Mouse (Mus musculus): ENCODE data around the gene Gm4881.

Gm4881 gene

GRCm38 (mm10) chr7:24953966-24954365 is 9.7 kb upstream of the Gm4881 start:
- no peak for DNase-seq

- DNase-seq: peak; percentile 87 to 94
Measured at GRCm38 (mm10) chr7:24949958-24950623, 5.8 kb upstream of the Gm4881 start.

- peak; percentile 50 to 53 for DNase-seq
Measured at GRCm38 (mm10) chr7:24948774-24949173, 4.5 kb upstream of the Gm4881 start.

- DNase-seq: no peak
Measured at GRCm38 (mm10) chr7:24947316-24948048, 3.2 kb upstream of the Gm4881 start.

- DNase-seq: no peak
Measured at GRCm38 (mm10) chr7:24943641-24944040, 653 bp downstream of the Gm4881 start.

- DNase-seq: no peak
Measured at GRCm38 (mm10) chr7:24931651-24932050, 12.6 kb downstream of the Gm4881 start.

GRCm38 (mm10) chr7:24930475-24930874 is 13.8 kb downstream of the Gm4881 start:
- DNase-seq: no peak

GRCm38 (mm10) chr7:24919728-24920127 is 24.6 kb downstream of the Gm4881 start:
- peak; percentile 52 to 67 for DNase-seq

- DNase-seq: peak in 1 of 2 experiments; percentile 6
Measured at GRCm38 (mm10) chr7:24918763-24919323, 25.5 kb downstream of the Gm4881 start.

- peak in 1 of 2 experiments; percentile 41 for DNase-seq
Measured at GRCm38 (mm10) chr7:24912480-24912879, 31.8 kb downstream of the Gm4881 start.

GRCm38 (mm10) chr7:24907211-24907748 is 37.0 kb downstream of the Gm4881 start:
- DNase-seq: peak in 1 of 2 experiments; percentile 24

- no peak for DNase-seq
Measured at GRCm38 (mm10) chr7:24906551-24906950, 37.7 kb downstream of the Gm4881 start.

GRCm38 (mm10) chr7:24904936-24905335 is 39.4 kb downstream of the Gm4881 start:
- peak; percentile 80 to 83 for DNase-seq

GRCm38 (mm10) chr7:24904070-24904483 is 40.2 kb downstream of the Gm4881 start:
- DNase-seq: peak; percentile 97 to 98

- peak in 1 of 2 experiments; percentile 19 for DNase-seq
Measured at GRCm38 (mm10) chr7:24903444-24903825, 40.9 kb downstream of the Gm4881 start.

- DNase-seq: peak; percentile 57 to 60
Measured at GRCm38 (mm10) chr7:24902630-24903443, 41.5 kb downstream of the Gm4881 start, which contains the start of gene Arhgef1. Gene Arhgef1 (plus strand): TSS chr7:24902912.

- no peak for DNase-seq
Measured at GRCm38 (mm10) chr7:24902264-24902629, 42.0 kb downstream of the Gm4881 start.

- DNase-seq: peak in 1 of 2 experiments; percentile 29
Measured at GRCm38 (mm10) chr7:24901842-24902241, 42.5 kb downstream of the Gm4881 start.

GRCm38 (mm10) chr7:24901114-24901513 is 43.2 kb downstream of the Gm4881 start:
- no peak for DNase-seq

- no peak for DNase-seq
Measured at GRCm38 (mm10) chr7:24897959-24898358, 46.3 kb downstream of the Gm4881 start.

GRCm38 (mm10) chr7:24897224-24897623 is 47.1 kb downstream of the Gm4881 start, which contains the start of gene Cd79a:
Gene Cd79a (plus strand): TSS chr7:24897381.
- DNase-seq: no peak

- no peak for DNase-seq
Measured at GRCm38 (mm10) chr7:24896269-24896668, 48.0 kb downstream of the Gm4881 start.
